Mouse (Mus musculus): Measurements from ENCODE around the gene Hs3st1. TPM values are rescaled to one million over a fixed set of nuclear protein-coding genes. Genes with fewer than 3 reads are reported as not detected.
"Not testable (repeated sequence)": the region's sequence is repeated elsewhere in the genome, so short reads cannot be mapped to it uniquely, and the experiment has no call there.

The Hs3st1 gene
- not detected for polyA plus RNA-seq (2017; shearing (Covaris generic))

DNA sequence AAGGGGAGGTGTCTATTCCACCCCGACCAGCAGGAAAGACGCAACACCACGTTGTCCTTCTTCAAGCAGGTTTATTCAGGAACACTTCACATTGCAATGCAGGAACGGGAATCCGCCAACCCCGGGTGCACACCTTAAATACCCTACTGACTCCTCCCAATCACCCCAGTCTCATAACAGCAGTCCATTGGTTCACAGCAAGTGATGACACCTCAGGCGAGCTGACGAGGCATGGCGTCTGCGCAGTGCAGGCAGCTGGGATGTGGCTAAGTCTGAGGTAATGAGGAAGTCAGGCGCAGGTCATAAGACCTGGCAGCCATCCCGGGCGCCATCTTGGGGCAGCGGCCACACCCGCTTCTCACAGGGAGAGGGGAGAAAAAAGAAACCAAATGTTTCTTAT lies at the start of gene Hs3st1:
Gene Hs3st1 (minus strand): TSS at position 101 of the 400 bp plus-strand sequence.
- ATAC-seq: not testable (repeated sequence)

DNA sequence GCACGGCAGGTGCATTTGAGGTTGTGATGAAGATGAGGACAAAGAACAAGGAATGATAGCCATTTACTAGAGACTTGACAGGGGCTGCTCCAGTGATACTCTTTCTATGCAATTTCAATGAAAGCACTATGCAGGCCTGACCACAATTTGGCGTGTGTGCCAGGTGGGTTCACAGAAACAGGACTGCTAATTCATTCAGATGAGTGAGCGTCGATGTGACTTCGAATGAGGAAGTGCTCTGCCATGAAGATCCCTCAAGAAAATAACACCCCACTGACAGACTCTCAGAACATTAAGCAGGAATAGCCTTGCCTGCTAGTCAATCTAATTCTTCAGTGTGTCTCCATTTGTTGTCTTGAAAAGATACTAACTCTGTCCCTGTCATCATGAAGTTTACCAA lies 49.4 kb upstream of the Hs3st1 start:
- no peak for ATAC-seq

DNA sequence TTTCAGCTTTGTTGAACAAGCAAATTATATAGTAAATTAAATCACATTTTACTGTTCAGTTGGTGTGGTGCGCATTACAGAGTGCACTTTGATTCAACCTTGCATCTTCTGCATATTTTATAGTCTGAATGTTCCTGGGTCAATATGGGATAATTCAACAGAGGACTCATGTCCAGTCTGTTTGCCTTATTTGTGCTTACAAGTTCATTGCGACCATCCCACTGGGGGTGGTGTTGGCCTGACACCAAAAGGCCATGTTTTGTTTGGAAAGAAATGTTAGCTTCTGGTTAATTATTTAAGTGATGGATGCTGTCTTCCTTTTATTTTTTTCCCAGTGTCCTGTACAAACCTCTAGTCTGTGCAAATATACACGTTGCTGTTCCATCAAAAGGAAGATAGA lies 48.7 kb upstream of the Hs3st1 start:
- ATAC-seq: no peak

DNA sequence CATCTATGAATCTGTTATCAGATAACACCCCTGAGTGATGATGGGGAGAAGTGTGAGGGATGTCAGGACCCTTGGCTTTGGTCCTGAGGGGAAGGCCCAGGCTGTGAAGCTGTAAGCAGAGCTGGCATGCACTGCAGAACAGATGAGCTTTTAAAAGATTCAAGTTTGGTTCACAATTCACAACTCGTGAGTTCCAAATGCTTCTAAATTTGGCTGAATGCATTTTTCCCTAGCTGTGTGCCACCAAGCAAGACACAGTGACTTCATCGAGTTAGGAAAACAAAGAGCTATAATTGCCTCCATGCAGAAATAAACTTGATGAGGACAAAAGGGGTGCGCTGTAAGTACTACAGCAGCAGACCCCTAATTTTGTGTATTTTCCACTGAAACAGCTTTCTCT lies 48.2 kb upstream of the Hs3st1 start:
- no peak for ATAC-seq

DNA sequence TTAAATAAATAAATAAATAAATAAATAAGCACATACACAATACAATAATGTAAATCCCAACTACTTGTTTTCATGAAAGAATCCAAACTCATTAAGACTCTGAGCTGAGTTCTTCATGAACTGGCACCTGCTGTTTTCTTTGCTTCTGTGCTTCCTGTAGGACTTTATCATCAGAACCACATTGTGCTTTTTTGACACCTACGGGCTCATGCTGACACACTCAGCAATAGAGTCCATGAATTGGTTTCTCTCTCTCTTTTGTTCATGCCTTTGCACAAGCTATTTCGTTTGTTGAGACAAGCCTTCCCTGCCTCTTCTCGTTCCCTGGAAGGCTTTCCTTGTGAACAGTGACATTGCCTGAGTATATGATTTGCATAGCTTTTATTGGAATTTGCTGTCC lies 46.8 kb upstream of the Hs3st1 start:
- no peak for ATAC-seq

DNA sequence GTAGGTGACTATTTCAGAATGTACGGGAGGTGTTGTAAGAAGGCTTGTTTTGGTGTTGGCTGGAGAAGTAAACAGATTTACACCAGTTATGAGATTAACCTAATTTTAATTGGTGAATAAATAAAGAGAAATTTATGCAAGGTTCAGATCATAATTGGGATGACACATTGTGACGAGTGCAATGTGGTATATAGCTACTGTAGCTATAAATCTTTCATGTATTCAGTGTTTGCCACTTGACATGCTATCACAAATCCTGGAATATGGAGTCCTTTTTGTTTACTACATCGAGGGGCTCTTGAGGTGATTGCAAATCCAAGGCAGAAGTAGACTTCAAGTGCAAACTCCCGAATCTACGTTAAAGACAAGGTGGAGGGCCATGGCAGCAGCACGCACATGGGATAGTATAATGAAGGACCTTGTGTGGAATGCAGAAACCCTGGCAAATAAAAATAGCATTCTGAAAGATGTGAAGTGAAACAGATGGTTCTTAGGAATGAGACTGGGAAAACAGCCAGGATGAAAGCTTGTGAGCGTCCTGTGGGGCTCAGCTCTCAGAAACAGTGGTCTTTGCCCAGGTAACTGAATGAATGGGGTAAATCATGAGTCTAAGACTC lies 21.9 kb upstream of the Hs3st1 start:
- ATAC-seq: no peak

DNA sequence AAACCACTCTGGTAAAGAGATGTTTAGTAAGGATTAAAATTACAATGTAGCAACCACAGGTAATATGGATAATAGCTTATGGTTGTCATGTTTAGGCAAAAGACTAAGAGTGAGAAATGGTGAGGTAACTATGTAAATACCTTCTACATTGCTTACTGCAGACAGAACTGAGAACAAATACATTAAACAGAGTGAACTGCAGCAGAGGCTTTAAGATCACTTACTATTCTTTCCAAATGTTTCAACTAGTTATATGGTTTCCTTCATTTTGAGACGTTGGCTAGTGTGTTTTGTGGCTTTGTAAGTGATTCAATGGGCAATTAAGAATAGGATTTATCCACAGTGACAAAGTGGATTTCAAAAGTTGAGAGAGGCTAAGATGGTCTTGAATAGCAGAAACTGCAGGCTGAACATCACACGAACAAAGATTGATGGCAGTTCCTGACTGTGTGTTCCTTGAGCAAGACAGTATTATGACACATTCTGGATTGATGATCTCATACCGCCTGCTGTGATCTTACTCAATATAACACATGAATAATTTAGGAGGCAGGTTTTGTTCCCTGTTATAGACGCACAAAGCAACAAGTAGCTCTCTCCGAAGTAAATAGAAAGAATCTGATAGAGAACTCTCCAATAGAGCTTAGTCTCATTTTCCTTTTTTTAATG lies 16.5 kb upstream of the Hs3st1 start:
- ATAC-seq: no peak

DNA sequence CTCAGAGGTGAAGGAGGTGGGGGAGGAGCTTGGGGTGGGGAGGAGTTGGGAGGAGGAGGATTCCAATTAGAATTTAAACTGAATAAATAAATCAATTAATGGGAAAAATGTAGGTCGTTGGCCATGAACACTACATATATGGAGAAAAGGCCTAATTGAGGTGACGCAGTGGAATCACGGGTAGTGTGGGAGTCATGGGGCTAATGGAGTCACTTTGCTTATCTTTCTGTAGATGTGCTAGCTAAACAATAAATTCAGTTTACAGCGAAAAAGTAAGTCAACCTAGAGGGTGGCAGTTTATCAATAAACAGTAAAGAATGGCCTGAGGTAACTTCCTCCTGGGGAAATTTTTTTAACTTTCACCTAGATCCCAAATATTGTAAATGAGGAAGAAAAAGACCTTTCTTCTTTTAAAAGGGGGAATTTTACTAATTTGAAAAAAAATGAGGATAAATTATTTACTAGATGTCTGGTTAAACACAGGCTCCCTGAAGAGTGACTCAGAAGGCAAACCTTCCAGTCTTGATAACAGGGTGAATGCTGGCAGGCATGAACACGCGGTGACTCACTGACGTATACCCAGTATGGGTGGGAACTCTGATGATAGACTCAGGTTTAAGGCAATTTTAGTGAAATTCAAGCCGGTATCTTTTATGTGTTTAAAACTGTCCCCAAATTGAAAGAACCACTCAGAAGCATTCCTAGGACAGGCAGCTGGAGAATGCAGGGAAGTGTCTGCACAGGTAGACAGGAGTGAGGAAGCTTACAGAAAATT lies 6.6 kb upstream of the Hs3st1 start:
- ATAC-seq: no peak

DNA sequence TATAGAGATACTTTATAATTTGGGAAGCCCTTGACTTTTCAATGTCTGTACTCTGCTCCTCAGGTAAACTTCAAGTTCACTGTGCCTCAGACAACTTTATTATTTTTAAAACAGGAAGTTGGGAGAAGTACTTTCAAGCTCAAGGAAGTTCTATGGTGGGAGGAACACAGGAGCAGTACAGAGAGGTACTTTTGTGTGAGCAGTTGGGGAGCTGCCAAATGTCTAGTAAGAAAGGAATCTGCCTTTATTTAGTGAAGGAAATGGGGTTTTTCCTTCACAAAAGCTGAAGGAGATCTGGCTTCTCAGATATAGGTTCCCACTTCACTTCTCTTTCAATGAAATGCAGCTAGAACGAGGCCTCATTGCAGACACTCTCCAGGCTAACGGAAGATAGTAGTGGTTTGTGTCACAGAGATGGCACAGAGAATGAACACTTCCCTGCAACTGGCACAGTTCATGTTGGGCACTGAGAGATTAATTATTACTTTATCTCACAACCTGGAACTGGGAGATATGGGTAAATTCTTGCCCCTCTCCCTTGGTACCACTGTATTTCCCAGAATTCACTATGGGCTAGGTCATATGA lies 3.7 kb upstream of the Hs3st1 start:
- no peak for ATAC-seq

DNA sequence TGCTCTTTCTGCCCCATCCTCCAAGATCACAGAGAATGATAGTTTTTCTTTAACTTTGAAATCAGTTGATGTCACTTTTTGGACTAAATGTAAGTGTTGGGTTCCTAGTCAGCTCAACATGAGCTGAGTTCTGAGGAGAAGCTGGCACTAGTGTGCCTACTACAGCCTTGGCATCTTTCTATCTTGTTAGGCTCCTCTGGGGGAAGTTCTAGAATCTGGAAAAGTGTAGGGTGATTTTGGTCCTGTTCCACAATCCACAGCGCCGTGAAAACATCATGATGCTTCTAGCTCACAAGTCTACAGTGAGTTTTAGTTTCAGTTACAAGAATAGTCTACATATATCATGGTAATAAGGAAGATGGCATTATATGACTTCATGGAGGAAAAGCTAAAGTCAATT lies 18.4 kb downstream of the Hs3st1 start:
- ATAC-seq: no peak

DNA sequence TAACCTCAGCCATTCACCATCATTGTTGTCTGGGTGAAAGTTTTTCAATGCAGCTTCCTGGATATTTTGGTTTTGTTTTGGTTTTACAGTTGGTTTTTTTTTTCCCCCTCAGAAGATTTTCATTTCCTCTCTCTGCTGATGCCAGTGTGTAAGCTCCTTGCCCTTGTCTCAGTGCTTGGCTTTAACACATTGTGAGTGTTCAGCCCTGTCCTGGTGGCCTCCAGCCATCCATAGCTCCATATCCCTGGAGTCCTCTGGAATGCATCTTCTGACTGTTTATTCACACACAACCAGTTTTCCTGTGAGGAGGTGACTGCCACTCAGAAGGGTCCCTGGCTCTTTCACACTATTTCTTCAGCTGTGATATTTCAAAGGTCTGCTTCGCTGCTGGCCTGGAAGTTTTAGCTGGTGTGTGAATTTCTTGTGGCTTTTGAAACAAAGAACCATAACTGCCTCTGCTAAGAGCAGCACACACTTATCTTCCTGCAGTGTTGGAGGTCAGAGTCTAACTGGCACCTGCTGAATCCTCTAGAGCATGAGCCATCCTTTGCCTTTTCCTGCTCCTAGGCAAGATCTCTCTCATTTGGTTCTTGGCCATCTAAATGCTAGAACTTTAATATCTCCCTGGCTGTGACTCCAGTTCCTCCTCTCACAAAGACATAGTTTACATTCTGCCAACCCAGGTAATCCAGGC lies 21.4 kb downstream of the Hs3st1 start:
- no peak for ATAC-seq

DNA sequence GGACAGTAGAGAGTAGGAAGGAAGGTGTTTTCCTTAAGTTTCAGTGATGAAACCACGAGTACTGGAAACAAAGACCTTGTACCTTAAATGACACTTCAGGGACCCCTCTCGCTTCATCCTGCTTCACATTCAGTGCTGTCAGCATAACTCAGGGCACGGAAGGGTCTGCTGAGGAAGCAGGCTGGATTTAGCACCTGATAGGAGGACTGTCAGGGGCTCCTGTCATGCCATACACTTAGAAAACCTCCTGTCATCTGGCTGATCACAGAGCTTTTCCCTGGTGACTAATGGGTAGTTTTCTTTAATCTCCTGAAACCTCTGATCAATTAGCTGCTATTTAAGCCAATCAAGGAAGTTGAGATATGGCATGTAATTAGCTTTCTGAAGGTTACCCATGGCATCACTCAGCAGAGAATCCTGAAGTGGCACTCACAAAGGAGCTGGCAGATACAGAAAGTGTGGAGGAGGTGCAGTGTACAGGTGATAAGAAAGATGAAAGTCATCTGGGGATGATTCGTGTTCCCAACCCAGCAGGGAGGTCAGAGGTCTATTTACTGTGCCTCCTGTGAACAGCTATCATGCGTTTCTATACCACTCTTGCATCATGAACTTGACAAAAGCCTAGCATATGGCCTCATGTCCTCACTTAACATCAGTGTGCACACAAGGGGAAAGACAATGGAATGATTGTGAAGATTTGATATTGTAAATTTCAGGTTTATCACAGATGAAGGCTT lies 22.1 kb downstream of the Hs3st1 start:
- ATAC-seq: no peak

DNA sequence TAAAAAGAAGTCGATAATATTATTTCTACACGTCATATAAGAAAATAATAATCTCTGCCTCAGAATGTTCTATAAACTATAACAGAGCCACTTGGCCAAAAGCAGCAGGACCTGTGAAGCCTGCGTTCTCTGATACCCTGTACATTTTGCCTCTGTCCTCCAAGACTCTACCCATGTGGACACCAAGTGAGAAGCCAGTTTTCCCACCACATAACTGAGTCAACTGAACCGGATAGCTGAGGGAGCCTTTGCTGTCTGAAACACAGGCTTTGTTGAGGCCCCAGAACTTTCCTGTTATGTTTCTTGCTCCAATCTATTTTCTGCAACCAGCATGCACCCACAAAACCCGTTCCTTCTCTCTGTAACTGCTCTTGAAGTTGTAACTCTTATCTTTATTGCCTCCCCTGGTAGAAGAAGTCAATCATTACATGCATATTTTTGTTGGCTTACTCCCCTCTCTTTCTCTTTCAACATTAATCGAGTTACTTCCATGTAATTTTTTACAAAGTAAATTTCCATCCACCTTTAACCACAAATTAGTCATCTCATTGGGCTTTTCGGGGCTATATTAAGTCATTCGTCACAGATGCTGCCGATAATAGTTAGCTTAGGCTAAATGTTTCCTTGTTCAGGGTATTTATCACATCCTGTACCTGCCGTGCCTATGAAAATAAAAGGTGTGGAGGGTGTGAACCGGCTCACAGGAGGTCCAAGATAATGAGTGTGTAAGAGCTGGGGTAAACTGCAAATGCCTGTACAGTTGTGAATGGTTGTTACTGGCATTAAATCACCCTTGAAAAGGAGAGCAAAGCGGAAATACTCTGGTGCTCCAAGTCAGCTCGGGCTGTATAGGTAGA lies 39.4 kb downstream of the Hs3st1 start:
- no peak for ATAC-seq

DNA sequence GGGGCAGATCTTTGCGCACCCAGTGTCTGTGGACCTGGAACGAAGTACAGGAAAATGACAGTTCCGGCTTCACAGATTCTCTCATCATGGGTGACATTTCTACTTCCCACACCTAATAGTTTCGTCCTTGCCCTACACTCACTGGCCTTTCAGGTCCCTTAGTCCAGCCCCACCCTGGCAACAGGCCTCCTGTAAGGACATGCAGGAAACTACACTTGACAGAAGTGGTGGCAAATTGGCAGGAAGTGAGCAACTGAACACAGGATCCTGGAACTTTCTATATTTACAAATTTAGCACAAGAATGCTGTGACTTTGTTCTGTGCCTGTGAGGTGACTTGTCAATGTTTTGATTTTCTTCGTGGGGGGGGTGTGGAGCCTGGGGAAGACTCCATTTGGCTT lies 40.1 kb downstream of the Hs3st1 start:
- ATAC-seq: no peak

DNA sequence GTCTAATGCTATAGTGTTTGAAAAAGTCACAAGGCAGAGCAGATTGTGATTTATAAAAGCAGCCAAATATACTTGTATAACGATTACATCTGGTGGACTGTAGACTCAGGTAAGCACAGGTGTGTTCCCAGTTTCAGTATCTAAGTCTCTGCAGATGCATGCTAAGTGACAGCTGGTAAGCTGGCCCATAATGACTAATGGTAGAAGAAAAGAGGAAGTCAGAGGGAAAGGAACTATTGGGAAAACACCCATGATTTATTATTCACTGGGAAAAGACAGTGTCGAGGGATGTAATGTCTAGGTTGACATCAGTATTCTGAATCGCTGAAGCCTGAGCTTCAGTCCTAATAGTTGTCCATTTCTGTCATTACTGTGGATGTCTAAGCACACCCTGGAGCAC lies 49.7 kb downstream of the Hs3st1 start:
- ATAC-seq: no peak

DNA sequence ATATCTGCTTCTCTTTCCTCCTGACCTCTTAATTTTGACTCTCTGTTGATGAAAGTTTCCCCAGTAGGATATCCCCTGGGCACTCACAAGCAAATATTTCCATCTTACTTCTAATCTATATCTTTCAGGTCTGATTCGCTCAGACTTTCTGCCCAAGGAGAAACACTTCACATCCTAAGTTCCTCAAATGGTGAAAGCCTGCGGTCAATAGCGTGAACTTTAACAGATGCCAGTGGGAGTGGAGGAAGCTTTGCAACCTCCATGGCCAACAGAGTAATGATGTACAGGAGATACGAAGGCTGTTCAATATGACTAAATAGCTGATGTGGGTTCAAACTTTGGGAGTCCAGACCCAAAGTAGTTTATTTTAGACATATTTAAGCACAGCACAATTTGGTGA lies 94.4 kb downstream of the Hs3st1 start:
- no peak for ATAC-seq

DNA sequence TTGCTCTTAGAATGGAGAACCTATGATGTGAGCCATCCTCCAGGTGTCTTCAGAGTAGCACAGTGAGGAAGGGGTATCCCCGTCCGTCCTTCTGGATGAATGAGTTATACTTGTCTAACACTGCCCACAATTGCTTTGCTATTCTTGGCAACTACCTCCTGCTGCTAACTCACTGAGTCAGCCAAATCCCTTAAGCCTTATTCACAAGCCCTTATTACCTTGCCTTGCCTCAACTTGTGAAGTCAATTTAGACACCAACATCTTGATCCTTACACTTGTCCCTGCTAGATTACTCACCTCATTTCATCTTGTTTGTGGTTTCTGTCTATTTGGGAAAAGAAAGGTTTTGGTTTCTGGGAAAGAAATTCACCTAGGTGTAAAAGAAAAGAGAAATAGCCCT lies 95.9 kb downstream of the Hs3st1 start:
- ATAC-seq: no peak

DNA sequence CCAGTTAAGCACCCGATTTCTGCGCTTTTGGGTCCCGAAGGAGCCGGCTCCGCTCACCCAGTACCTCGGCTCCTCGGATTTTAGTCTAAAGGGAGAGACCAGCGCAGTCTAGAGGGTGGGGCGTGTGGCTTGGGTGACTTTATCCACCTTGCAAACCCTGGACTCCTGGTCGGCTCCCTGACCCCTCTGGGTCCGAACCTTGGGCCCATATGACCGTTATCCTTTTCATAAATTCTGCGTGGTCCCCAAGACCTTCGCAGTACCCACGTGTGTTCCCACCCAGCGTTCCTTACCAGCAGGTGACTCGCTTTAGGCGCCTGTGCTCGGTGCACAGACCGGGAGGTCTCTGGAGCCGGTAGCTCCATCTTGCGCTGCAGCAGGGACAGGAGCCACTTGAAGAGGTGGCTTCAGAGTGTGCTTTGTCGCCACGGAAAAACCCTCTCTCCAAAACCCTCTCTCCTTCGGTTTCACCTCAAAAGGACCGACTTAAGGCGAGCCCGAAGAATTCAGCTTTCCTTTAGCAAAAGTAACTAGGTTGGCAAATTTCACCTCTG lies 110.4 kb downstream of the Hs3st1 start:
- ATAC-seq: no peak

DNA sequence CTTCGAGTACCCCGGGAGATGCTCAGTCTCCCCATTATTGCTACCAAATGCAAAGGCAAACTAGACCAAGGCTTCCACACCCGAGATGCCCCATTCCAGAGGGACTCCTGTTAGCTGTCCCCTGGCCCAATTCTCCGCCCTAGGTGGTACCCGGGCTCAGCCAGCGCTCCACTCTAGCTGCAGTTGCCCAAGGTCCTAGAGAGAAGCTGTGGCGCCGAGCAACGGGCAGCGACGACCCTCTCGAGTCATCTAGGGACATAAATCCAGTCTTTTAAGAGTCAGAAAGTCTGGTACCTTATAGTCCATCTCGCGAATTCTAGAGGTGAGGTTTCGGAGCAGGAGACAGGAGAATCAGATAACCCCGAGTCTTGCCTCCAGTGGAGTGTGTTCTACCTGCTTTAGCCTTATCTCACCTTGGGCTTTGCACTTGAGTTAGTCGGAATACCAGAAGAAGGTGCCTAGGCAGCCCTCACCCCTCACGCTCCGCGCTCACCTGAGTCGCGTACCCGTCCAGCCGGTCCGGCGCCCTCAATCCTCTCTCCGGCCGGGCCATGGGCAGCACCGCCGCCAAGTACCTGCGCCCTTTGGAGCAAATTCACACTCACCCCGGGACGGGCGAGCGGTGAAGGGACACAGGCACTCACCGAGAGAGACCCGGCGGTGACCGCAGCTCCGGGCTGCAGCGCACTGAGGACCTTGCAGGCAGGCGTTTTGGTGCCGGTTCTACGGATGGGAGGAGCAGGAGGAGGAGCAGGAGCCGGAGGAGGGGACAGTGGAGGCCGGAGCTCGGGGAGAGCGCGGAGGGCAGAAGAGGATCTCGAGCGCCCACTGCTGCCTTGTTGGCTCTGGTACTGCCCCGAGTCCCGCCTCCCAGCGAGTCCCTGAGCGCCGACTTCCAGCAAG lies 111.1 kb downstream of the Hs3st1 start:
- ATAC-seq: no peak

All from CD4-positive, CD25-positive, alpha-beta regulatory T cell, adult 4 months (primary cell).